ENCODE assay signal across 18 mouse cellular contexts in genomic region chr13:20146848-20147247, GRCm38 (mm10).
"Had no signal": no experiment of that assay in that cellular context is flagged by ENCODE, and none has a peak within 500 bp of the region (broad histone marks: within the 10 kb centered on the region; RNA-seq: fewer than 3 reads in every experiment).

No protein-coding gene starts in this region.

- DNase-seq: kidney, adult 18-20 months; kidney, adult 9 months; kidney, postnatal 14 days; left cerebral cortex, postnatal 4 days; right cerebral cortex, adult 18-20 months; right cerebral cortex, postnatal 14 days; right cerebral cortex, postnatal 4 days; thymus, adult 2 months; thymus, postnatal 14 days; thymus, postnatal 4 days had no signal

- H3K9ac ChIP-seq: limb, embryonic 12.5 days; limb, embryonic 15.5 days; midbrain, embryonic 12.5 days; midbrain, embryonic 15.5 days; neural tube, embryonic 12.5 days; neural tube, embryonic 15.5 days had no signal

- H3K4me2 ChIP-seq: limb, embryonic 12.5 days; limb, embryonic 15.5 days; midbrain, embryonic 12.5 days; midbrain, embryonic 15.5 days; neural tube, embryonic 12.5 days; neural tube, embryonic 15.5 days had no signal

- H3K4me3 ChIP-seq: limb, embryonic 12.5 days; limb, embryonic 15.5 days; midbrain, embryonic 12.5 days; midbrain, embryonic 15.5 days; neural tube, embryonic 12.5 days; neural tube, embryonic 15.5 days had no signal

- H3K27me3 ChIP-seq: limb, embryonic 12.5 days; limb, embryonic 15.5 days; midbrain, embryonic 12.5 days; midbrain, embryonic 15.5 days; neural tube, embryonic 12.5 days; neural tube, embryonic 15.5 days had no signal

- H3K36me3 ChIP-seq: limb, embryonic 12.5 days; limb, embryonic 15.5 days; midbrain, embryonic 12.5 days; midbrain, embryonic 15.5 days; neural tube, embryonic 12.5 days; neural tube, embryonic 15.5 days had no signal

- H3K4me1 ChIP-seq: midbrain, embryonic 15.5 days had no signal

- H3K9me3 ChIP-seq: limb, embryonic 12.5 days; limb, embryonic 15.5 days; midbrain, embryonic 12.5 days; midbrain, embryonic 15.5 days; neural tube, embryonic 12.5 days; neural tube, embryonic 15.5 days had no signal

- ATAC-seq: midbrain, embryonic 15.5 days had no signal

- H3K27ac ChIP-seq: limb, embryonic 12.5 days; limb, embryonic 15.5 days; macrophage; midbrain, embryonic 12.5 days; midbrain, embryonic 15.5 days; neural tube, embryonic 12.5 days; neural tube, embryonic 15.5 days; stomach, postnatal 0 days had no signal
